Mouse (Mus musculus) myocyte (in vitro differentiated cells): ENCODE results near the gene Ccp110. TPM values are rescaled to one million over a fixed set of nuclear protein-coding genes. Genes with fewer than 3 reads are reported as not detected.

Experiments used
- H3K27me3 ChIP-seq: one replicate; pipeline ENCODE4 v1.6.1; 2011; ENCODE audit not compliant: control insufficient read depth, insufficient read depth, insufficient read length
- H3K36me3 ChIP-seq: one replicate; pipeline ENCODE4 v1.6.1; 2011; ENCODE audit not compliant: control insufficient read depth, insufficient read depth
- H3K4me2 ChIP-seq: one replicate; pipeline ENCODE4 v1.6.1; 2011; ENCODE audit warnings: low read depth, control low read depth
- H3K4me3 ChIP-seq: one replicate; pipeline ENCODE4 v1.5.1; 2011; ENCODE audit warnings: mild to moderate bottlenecking, control low read depth, moderate library complexity
- H3K79me2 ChIP-seq: one replicate; pipeline ENCODE4 v1.6.1; 2011; ENCODE audit not compliant: control insufficient read depth, insufficient read depth
- H3ac ChIP-seq: one replicate; pipeline ENCODE4 v1.6.1; 2011; ENCODE audit not compliant: control insufficient read depth, insufficient read length
- CEBPB ChIP-seq: IDR thresholded peaks from 2 replicates; pipeline ENCODE4 v1.6.1; 2011; ENCODE audit warnings: mild to moderate bottlenecking, moderate library complexity; ENCODE audit not compliant: poor library complexity, insufficient read depth, severe bottlenecking
- E2F4 ChIP-seq: IDR thresholded peaks from one replicate; pipeline ENCODE4 v1.6.1; 2011; ENCODE audit warnings: mild to moderate bottlenecking, control low read depth, moderate library complexity; ENCODE audit not compliant: insufficient read depth
- MAX ChIP-seq: IDR thresholded peaks from one replicate; pipeline ENCODE4 v1.6.1; 2011; ENCODE audit warnings: low read depth, mild to moderate bottlenecking, control low read depth
- MYOD1 ChIP-seq, 3 experiments: IDR thresholded peaks; one replicate each; pipeline ENCODE4 v1.6.1; 2011; ENCODE audit warnings: control low read depth in 2 of 3, low read depth in 2 of 3, mild to moderate bottlenecking in 2 of 3, moderate library complexity in 1 of 3; ENCODE audit not compliant: insufficient read length in 2 of 3, control insufficient read depth in 1 of 3
- MYOG ChIP-seq, 3 experiments: IDR thresholded peaks; one replicate each; pipeline ENCODE4 v1.6.1; 2011; ENCODE audit warnings: control low read depth in 2 of 3, low read depth in 2 of 3, mild to moderate bottlenecking in 2 of 3; ENCODE audit not compliant: insufficient read length in 2 of 3, control insufficient read depth in 1 of 3, insufficient read depth in 1 of 3
- POLR2A ChIP-seq: IDR thresholded peaks from one replicate; pipeline ENCODE4 v1.6.1; 2011; ENCODE audit warnings: low read depth, mild to moderate bottlenecking, control low read depth, moderate library complexity; ENCODE audit not compliant: insufficient read length
- POLR2AphosphoS2 ChIP-seq: IDR thresholded peaks from one replicate; pipeline ENCODE4 v1.6.1; 2011; ENCODE audit warnings: low read depth, control low read depth; ENCODE audit not compliant: insufficient read length
- REST ChIP-seq: IDR thresholded peaks from one replicate; pipeline ENCODE4 v1.6.1; 2011; ENCODE audit warnings: mild to moderate bottlenecking, control low read depth, moderate library complexity; ENCODE audit not compliant: insufficient read depth, insufficient read length
- SRF ChIP-seq: IDR thresholded peaks from one replicate; pipeline ENCODE4 v1.6.1; 2011; ENCODE audit warnings: low read depth; ENCODE audit not compliant: control insufficient read depth, insufficient read length
- TCF12 ChIP-seq: IDR thresholded peaks from one replicate; pipeline ENCODE4 v1.6.1; 2011; ENCODE audit warnings: mild to moderate bottlenecking, control low read depth; ENCODE audit not compliant: poor library complexity, insufficient read depth, severe bottlenecking
- TCF3 ChIP-seq: IDR thresholded peaks from one replicate; pipeline ENCODE4 v1.6.1; 2011; ENCODE audit warnings: low read depth, control low read depth; ENCODE audit not compliant: insufficient read length
- USF1 ChIP-seq: IDR thresholded peaks from one replicate; pipeline ENCODE4 v1.6.1; 2011; ENCODE audit warnings: low read depth, mild to moderate bottlenecking, control low read depth, moderate library complexity
- polyA plus RNA-seq: library from polyadenylated mRNA; unstranded; fragments of >200 nt; fragmentation: generic; extraction: Trizol; gene quantifications from one replicate; pipeline ENCODE4 v1.2.1, GENCODE M21; 2012; ENCODE audit warnings: missing spikeins

Gene Ccp110
- polyA plus RNA-seq, 1 experiment: 1.9 TPM

GRCm38 (mm10) chr7:118756490-118757265 lies 44.3 kb downstream of the Ccp110 start:
- H3K79me2 ChIP-seq: no peaks in the 10 kb centered on the region
- no peaks in the 10 kb centered on the region for H3K27me3 ChIP-seq
- no peak overlapping the region for H3ac ChIP-seq
- peaks cover 5% of the 10 kb centered on the region for H3K36me3 ChIP-seq
- no peak overlapping the region for H3K4me3 ChIP-seq
- H3K4me2 ChIP-seq: no peak overlapping the region
- no peak for TF ChIP-seq E2F4
- TF ChIP-seq MYOD1 (IDR thresholded peaks at IDR 0.05; ENCODE audit: control insufficient read depth in 1 of 3, insufficient read length in 2 of 3, low read depth in 2 of 3): no peak
- TF ChIP-seq MYOG (IDR thresholded peaks at IDR 0.05; ENCODE audit: control insufficient read depth in 1 of 3, insufficient read depth in 1 of 3, insufficient read length in 2 of 3, low read depth in 2 of 3): no peak
- no peak for TF ChIP-seq SRF
- TF ChIP-seq CEBPB: no peak
- no peak for TF ChIP-seq USF1
- TF ChIP-seq MAX: no peak
- no peak for TF ChIP-seq TCF12
- no peak for TF ChIP-seq POLR2A
- no peak for TF ChIP-seq POLR2AphosphoS2
- TF ChIP-seq TCF3: no peak
- no peak for TF ChIP-seq REST

- Histone ChIP-seq H3K79me2 (no peaks in the 10 kb centered on the region), H3K4me2 (no peak overlapping the region), H3K4me3 (no peak overlapping the region), H3K27me3 (no peaks in the 10 kb centered on the region), H3K36me3 (peaks cover 5% of the 10 kb centered on the region), H3ac (no peak overlapping the region)
- TF ChIP-seq POLR2A (no peak), SRF (no peak), E2F4 (no peak), TCF3 (no peak), CEBPB (no peak)
Observed at GRCm38 (mm10) chr7:118758369-118758768, 46.0 kb downstream of the Ccp110 start.

GRCm38 (mm10) chr7:118759372-118759771 lies 47.0 kb downstream of the Ccp110 start:
- no peak for TF ChIP-seq REST
- TF ChIP-seq TCF12: no peak
- no peak for TF ChIP-seq POLR2A
- TF ChIP-seq TCF3: no peak
- no peak for TF ChIP-seq POLR2AphosphoS2
- TF ChIP-seq USF1: no peak
- TF ChIP-seq MAX: no peak
- TF ChIP-seq SRF: no peak
- no peak for TF ChIP-seq CEBPB
- no peak for TF ChIP-seq MYOD1 (IDR thresholded peaks at IDR 0.05; ENCODE audit: control insufficient read depth in 1 of 3, insufficient read length in 2 of 3, low read depth in 2 of 3)
- TF ChIP-seq E2F4: no peak
- TF ChIP-seq MYOG (IDR thresholded peaks at IDR 0.05; ENCODE audit: control insufficient read depth in 1 of 3, insufficient read depth in 1 of 3, insufficient read length in 2 of 3, low read depth in 2 of 3): no peak
- Histone ChIP-seq H3K36me3 (peaks cover 5% of the 10 kb centered on the region), H3K27me3 (no peaks in the 10 kb centered on the region), H3ac (no peak overlapping the region), H3K4me2 (no peak overlapping the region), H3K79me2 (no peaks in the 10 kb centered on the region), H3K4me3 (no peak overlapping the region)

GRCm38 (mm10) chr7:118763939-118764338 lies 51.6 kb downstream of the Ccp110 start:
- no peak overlapping the region for H3K4me2 ChIP-seq
- no peaks in the 10 kb centered on the region for H3K79me2 ChIP-seq
- no peaks in the 10 kb centered on the region for H3K27me3 ChIP-seq
- H3K36me3 ChIP-seq: peaks cover 5% of the 10 kb centered on the region
- no peak overlapping the region for H3K4me3 ChIP-seq
- H3ac ChIP-seq: no peak overlapping the region
- no peak for TF ChIP-seq TCF3
- TF ChIP-seq TCF12: no peak
- no peak for TF ChIP-seq CEBPB
- no peak for TF ChIP-seq USF1
- TF ChIP-seq REST: no peak
- no peak for TF ChIP-seq SRF
- TF ChIP-seq MYOD1 (IDR thresholded peaks at IDR 0.05; ENCODE audit: control insufficient read depth in 1 of 3, insufficient read length in 2 of 3, low read depth in 2 of 3): no peak
- no peak for TF ChIP-seq MYOG (IDR thresholded peaks at IDR 0.05; ENCODE audit: control insufficient read depth in 1 of 3, insufficient read depth in 1 of 3, insufficient read length in 2 of 3, low read depth in 2 of 3)
- TF ChIP-seq MAX: no peak
- TF ChIP-seq E2F4: no peak
- no peak for TF ChIP-seq POLR2A
- TF ChIP-seq POLR2AphosphoS2: no peak

GRCm38 (mm10) chr7:118764725-118765124 lies 52.4 kb downstream of the Ccp110 start:
- H3ac ChIP-seq: no peak overlapping the region
- no peaks in the 10 kb centered on the region for H3K79me2 ChIP-seq
- no peaks in the 10 kb centered on the region for H3K27me3 ChIP-seq
- peaks cover 5% of the 10 kb centered on the region for H3K36me3 ChIP-seq
- H3K4me3 ChIP-seq: no peak overlapping the region
- H3K4me2 ChIP-seq: no peak overlapping the region
- TF ChIP-seq USF1: no peak
- no peak for TF ChIP-seq REST
- no peak for TF ChIP-seq MYOG (IDR thresholded peaks at IDR 0.05; ENCODE audit: control insufficient read depth in 1 of 3, insufficient read depth in 1 of 3, insufficient read length in 2 of 3, low read depth in 2 of 3)
- no peak for TF ChIP-seq TCF3
- no peak for TF ChIP-seq POLR2A
- TF ChIP-seq MAX: no peak
- TF ChIP-seq SRF: no peak
- TF ChIP-seq CEBPB: no peak
- TF ChIP-seq E2F4: no peak
- TF ChIP-seq TCF12: no peak
- TF ChIP-seq MYOD1 (IDR thresholded peaks at IDR 0.05; ENCODE audit: control insufficient read depth in 1 of 3, insufficient read length in 2 of 3, low read depth in 2 of 3): no peak
- no peak for TF ChIP-seq POLR2AphosphoS2
